17 mouse cellular contexts compared by ENCODE assay signal in the genomic region with DNA sequence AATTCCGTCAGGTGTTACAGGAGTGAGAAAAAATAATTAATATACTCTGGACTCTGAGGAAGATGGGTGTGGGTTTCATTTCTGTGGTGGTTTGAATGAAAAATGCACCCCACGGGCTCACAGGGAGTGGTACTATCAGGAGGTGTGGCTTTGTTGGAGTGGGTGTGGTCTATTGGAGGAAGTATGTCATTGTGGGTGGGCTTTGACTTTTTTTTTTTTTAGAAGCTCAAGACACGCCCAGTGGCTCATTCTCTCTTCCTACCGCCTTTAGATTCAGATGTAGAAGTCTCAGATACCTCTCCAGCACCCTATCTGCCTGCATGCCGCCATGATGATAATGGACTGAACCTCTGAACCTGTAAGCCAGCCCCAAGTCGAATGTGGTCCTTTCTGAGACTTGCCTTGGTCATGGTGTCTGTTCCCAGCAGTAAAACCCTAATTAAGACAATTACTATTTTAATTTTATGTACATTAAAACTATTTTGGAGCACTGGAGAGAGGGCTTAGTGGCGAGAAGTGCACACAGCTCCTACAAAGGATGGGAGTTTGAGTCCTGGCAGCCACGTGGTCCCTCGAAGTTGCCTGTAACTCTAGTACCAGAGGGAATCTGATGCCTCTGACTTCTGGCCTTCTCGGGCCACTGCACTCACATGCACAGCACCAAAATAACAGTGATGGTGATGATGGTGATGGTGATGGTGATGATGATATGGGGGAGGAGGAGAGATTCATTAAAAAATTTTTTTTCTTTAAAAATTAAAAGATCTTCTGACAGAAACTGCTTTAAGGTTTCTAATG.
"Had no signal": no experiment of that assay in that cellular context is flagged by ENCODE, and none has a peak within 500 bp of the region (broad histone marks: within the 10 kb centered on the region; RNA-seq: fewer than 3 reads in every experiment).

No protein-coding gene starts in this region.

- H3K4me2 ChIP-seq: limb, embryonic 15.5 days; liver, embryonic 12.5 days; lung, embryonic 14.5 days; midbrain, embryonic 11.5 days; midbrain, embryonic 15.5 days; neural tube, embryonic 13.5 days had no signal

- H3K27ac ChIP-seq: layer of hippocampus, adult 2 months; left cerebral cortex, adult 2 months; limb, embryonic 15.5 days; liver, embryonic 12.5 days; midbrain, embryonic 15.5 days; neural tube, embryonic 13.5 days had no signal

- H3K4me3 ChIP-seq: layer of hippocampus, adult 2 months; left cerebral cortex, adult 2 months; limb, embryonic 15.5 days; liver, embryonic 12.5 days; megakaryocyte, embryonic 14.5 days; midbrain, embryonic 15.5 days; neural tube, embryonic 13.5 days had no signal

- H3K4me1 ChIP-seq: limb, embryonic 15.5 days; liver, embryonic 12.5 days; megakaryocyte, embryonic 14.5 days; midbrain, embryonic 15.5 days; neural tube, embryonic 13.5 days had no signal

- H3K9ac ChIP-seq: limb, embryonic 15.5 days; liver, embryonic 12.5 days; lung, embryonic 14.5 days; midbrain, embryonic 15.5 days; neural tube, embryonic 13.5 days had no signal

- H3K36me3 ChIP-seq: limb, embryonic 15.5 days; liver, embryonic 12.5 days; midbrain, embryonic 15.5 days; neural tube, embryonic 13.5 days had no signal

- DNase-seq: kidney, postnatal 36 days; lung, embryonic 14.5 days; lung, postnatal 10 days; lung, postnatal 4 days; retina, postnatal 1 day; right cerebral cortex, postnatal 4 days; spleen, adult 18-20 months; thymus, adult 18-20 months; thymus, postnatal 14 days had no signal

- H3K27me3 ChIP-seq: limb, embryonic 15.5 days; liver, embryonic 12.5 days; megakaryocyte, embryonic 14.5 days; midbrain, embryonic 15.5 days; neural tube, embryonic 13.5 days had no signal

- ATAC-seq: liver, embryonic 12.5 days; midbrain, embryonic 15.5 days had no signal

- H3K9me3 ChIP-seq: limb, embryonic 15.5 days; liver, embryonic 12.5 days; midbrain, embryonic 15.5 days; neural tube, embryonic 13.5 days had no signal
